Mouse (Mus musculus) heart, embryonic 11.5 days (tissue): ENCODE data around the gene Stag1. TPM values are rescaled to one million over a fixed set of nuclear protein-coding genes. Genes with fewer than 3 reads are reported as not detected.

Experiments
- ATAC-seq: fragments of 200-750 bp; cut with Nextera tagmentation; replicated peaks from 2 replicates; pipeline ENCODE4 v1.8.0; 2017; ENCODE audit warnings: moderate library complexity; ENCODE audit not compliant: insufficient number of reproducible peaks, low FRiP score, low TSS enrichment
- H3K27ac ChIP-seq: fragments of 300-500 bp; sonication (generic); 2 replicates; pipeline ENCODE4 v1.5.1; 2014; ENCODE audit warnings: mild to moderate bottlenecking, low read depth, low read length
- H3K27me3 ChIP-seq: fragments of 300-500 bp; sonication (generic); 2 replicates; pipeline ENCODE4 v1.6.1; 2014; ENCODE audit warnings: mild to moderate bottlenecking, low read length, mixed read lengths; ENCODE audit not compliant: control insufficient read depth, insufficient read depth
- H3K36me3 ChIP-seq: fragments of 300-500 bp; sonication (generic); 2 replicates; pipeline ENCODE4 v1.6.1; 2014; ENCODE audit warnings: mild to moderate bottlenecking, low read length, moderate library complexity, mixed read lengths; ENCODE audit not compliant: control insufficient read depth, insufficient read depth
- H3K4me1 ChIP-seq: fragments of 300-500 bp; sonication (generic); 2 replicates; pipeline ENCODE4 v1.6.1; 2014; ENCODE audit warnings: low read length; ENCODE audit not compliant: control insufficient read depth, insufficient read depth
- H3K4me2 ChIP-seq: fragments of 300-500 bp; sonication (generic); 2 replicates; pipeline ENCODE4 v1.6.1; 2014; ENCODE audit warnings: mild to moderate bottlenecking, moderate library complexity
- H3K4me3 ChIP-seq: fragments of 300-500 bp; sonication (generic); 2 replicates; pipeline ENCODE4 v1.5.1; 2014; ENCODE audit warnings: low read depth, low read length
- H3K9ac ChIP-seq: fragments of 300-500 bp; sonication (generic); 2 replicates; pipeline ENCODE4 v1.6.1; 2014; ENCODE audit warnings: mild to moderate bottlenecking, low read depth, low read length, moderate library complexity
- H3K9me3 ChIP-seq: fragments of 300-500 bp; sonication (generic); replicated peaks from 2 replicates; pipeline ENCODE4 v1.6.1; 2016; ENCODE audit warnings: low read length; ENCODE audit not compliant: control insufficient read depth
- WGBS: fragments of 180-500 bp; shearing (Covaris S2); extraction: QIAGEN DNeasy Blood & Tissue Kit; methylation state at CpG from one replicate; pipeline ENCODE4 v1.1.7; 2014; ENCODE audit not compliant: insufficient replicate concordance; 5-methylcytosine and 5-hydroxymethylcytosine counted together
- polyA plus RNA-seq: library from polyadenylated mRNA; unstranded; fragments of >200 nt; fragmentation: Nextera tagmentation; extraction: Ambion mirVana; gene quantifications from 2 replicates; pipeline ENCODE4 v1.2.1, GENCODE M21; 2014

Gene Stag1
- polyA plus RNA-seq, 1 experiment from 2014 or later, result 35.6 TPM

DNA sequence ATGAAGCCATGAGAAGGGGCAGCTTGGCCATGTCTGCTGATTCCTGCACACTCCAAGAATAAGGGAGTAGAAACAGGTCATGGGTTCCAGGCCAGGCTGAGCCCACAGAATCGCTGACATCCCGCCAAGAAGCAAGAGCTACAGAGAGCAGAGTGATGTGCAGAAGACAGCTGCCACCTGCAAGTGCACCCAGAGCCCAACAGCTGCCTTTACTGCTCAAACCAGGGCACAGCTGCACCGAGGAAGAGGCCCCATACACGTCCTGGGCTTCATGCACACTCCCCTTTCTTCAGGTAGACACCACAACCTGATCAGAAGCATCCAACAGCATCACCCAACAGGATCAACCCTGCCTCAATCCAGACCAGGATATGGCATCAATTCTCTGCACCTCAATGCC is 396.3 kb downstream of the Stag1 start:
- no peaks in the 10 kb centered on the region for H3K9me3 ChIP-seq
- no peaks in the 10 kb centered on the region for H3K27me3 ChIP-seq
- no peak overlapping the region for H3K4me3 ChIP-seq
- no peak overlapping the region for H3K4me2 ChIP-seq
- H3K36me3 ChIP-seq, result peaks cover 12% of the 10 kb centered on the region
- no peak for ATAC-seq
- no peaks in the 10 kb centered on the region for H3K4me1 ChIP-seq
- no peak overlapping the region for H3K9ac ChIP-seq
- H3K27ac ChIP-seq, result no peak overlapping the region
- WGBS, result 67% methylated on average over 4 of the region's 4 CpGs

DNA sequence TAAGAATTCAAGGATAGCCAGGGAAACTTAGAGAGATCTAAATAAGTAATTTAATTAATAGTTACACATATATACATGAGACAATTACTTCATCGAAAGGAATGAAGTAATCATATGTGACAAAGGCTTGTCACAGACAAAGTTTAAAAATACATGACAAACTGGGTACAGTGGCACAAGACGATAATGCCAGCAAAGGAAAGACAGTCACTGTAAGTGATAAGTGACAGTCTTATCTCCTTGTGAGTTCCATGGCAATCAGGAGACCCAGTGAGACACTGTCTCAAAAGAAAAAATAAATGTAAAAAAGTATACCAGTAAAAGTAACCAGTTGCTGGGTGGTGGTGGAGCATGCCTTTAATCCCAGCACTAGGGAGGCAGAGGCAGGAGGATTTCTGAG is 399.5 kb downstream of the Stag1 start:
- Histone ChIP-seq H3K4me1 (no peaks in the 10 kb centered on the region), H3K9ac (no peak overlapping the region), H3K4me2 (no peak overlapping the region), H3K27me3 (no peaks in the 10 kb centered on the region), H3K9me3 (peaks cover 2% of the 10 kb centered on the region; the same call in 1 of the 2 replicates), H3K4me3 (no peak overlapping the region), H3K36me3 (peaks cover 16% of the 10 kb centered on the region), H3K27ac (no peak overlapping the region)
- WGBS, result 61% methylated on average over 2 of the region's 2 CpGs
- ATAC-seq, result no peak

DNA sequence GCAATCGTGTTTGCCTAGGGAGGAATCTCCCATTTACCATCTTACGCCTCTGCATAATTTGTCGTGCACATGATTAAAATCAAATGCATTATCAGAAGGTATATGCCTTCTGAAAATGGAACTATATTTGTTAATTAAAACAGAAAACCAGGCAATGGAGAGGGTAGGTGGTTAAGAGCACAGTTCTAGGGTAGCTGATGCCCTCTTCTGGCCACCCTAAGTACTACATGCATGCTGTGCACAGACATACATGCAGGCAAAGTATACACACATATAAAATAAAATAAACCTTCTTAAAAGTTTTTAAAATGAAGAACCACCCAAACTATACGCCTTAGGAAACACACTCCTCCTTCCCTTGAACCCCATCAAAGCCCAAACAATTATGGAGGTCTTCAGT is 404.5 kb downstream of the Stag1 start:
- Histone ChIP-seq H3K4me1 (no peaks in the 10 kb centered on the region), H3K4me2 (no peak overlapping the region), H3K9ac (no peak overlapping the region), H3K27me3 (no peaks in the 10 kb centered on the region), H3K9me3 (peaks cover 7% of the 10 kb centered on the region), H3K27ac (no peak overlapping the region), H3K36me3 (peaks cover 9% of the 10 kb centered on the region; the same call in 1 of the 2 replicates), H3K4me3 (no peak overlapping the region)
- ATAC-seq, result no peak
- 89% methylated on average over 4 of the region's 4 CpGs for WGBS

DNA sequence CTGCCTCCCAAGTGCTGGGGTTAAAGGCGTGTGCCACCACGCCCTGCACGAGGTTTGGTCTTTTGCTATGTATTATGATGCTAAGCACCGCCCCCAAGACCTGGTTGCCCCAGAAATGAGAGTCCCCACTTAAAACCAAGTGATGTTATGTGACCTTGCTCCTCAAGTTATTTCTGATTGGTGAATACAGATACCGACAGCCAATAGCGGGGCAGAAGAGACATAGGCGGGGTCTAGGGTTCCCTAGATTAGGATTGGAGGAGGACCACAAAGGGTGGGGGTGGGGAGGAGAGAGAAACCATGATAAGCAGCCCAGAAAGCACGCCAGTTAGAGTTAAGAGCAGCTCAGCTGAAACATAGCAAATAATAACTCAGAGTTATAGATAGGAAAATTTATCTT is 405.2 kb downstream of the Stag1 start:
- Histone ChIP-seq H3K27me3 (no peaks in the 10 kb centered on the region), H3K4me1 (no peaks in the 10 kb centered on the region)
- WGBS, result 89% methylated on average over 8 of the region's 8 CpGs

DNA sequence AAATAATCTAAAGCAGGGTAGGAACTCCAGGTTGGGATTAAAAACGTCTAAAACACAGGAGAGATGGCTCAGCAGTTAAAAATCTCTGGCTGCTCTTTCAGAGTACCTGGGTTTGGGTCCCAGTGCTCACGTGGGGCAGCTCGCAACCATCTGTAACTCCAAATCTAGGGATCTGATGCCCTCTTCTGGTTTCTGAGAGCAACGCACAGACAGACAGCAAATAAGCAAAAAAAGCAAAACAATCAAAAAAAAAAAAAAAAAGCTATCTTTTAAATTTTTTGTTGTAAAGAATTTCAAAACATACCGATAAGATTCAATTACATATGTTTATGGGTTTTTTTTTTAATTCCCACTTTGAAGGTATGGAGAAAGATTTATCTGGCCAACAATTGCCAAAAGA is 405.7 kb downstream of the Stag1 start:
- Histone ChIP-seq H3K9me3 (peaks cover 7% of the 10 kb centered on the region), H3K27me3 (no peaks in the 10 kb centered on the region), H3K27ac (no peak overlapping the region), H3K4me2 (no peak overlapping the region), H3K9ac (no peak overlapping the region), H3K4me3 (no peak overlapping the region), H3K4me1 (no peaks in the 10 kb centered on the region), H3K36me3 (peaks cover 6% of the 10 kb centered on the region; the same call in 1 of the 2 replicates)
- ATAC-seq, result no peak
- 83% methylated on average over 5 of the region's 5 CpGs for WGBS

More for the DNA sequence above, 405.2 kb downstream of the Stag1 start:
- Histone ChIP-seq H3K9me3 (peaks cover 7% of the 10 kb centered on the region), H3K4me3 (no peak overlapping the region), H3K4me2 (no peak overlapping the region), H3K36me3 (peaks cover 9% of the 10 kb centered on the region; the same call in 1 of the 2 replicates), H3K27ac (no peak overlapping the region), H3K9ac (no peak overlapping the region)
- no peak for ATAC-seq

DNA sequence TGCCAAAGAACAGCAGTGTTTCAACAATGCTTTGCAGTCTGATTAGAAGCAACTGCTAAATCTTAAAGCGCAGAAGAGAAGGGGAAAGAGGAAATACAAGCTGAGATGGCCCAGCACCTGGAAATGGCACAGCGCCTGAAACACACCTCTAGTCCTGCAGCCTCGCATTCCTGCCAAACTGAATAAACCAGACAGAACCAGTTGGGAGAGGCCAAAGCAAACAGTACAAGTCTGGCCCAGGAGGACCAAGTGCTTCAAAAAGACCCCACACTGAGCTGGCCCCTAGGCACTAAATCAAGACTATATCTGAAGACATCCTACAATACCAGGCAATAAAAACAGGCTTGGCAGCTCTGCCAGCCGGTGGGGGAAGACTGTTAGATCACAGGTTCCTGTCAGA is 408.3 kb downstream of the Stag1 start:
- no peak overlapping the region for H3K27ac ChIP-seq
- H3K9ac ChIP-seq, result no peak overlapping the region
- no peak overlapping the region for H3K4me2 ChIP-seq
- no peak for ATAC-seq
- no peaks in the 10 kb centered on the region for H3K36me3 ChIP-seq
- no peak overlapping the region for H3K4me3 ChIP-seq
- H3K27me3 ChIP-seq, result no peaks in the 10 kb centered on the region
- H3K9me3 ChIP-seq, result peaks cover 7% of the 10 kb centered on the region; the same call in 1 of the 2 replicates
- 80% methylated on average over 4 of the region's 4 CpGs for WGBS
- no peaks in the 10 kb centered on the region for H3K4me1 ChIP-seq

Other genes with a start within 250 kb of the Stag1 start
- 0.39 and 0.89 TPM in 2 replicates for gene Il20rb, start 111.0 kb upstream of the Stag1 start, polyA plus RNA-seq
- gene Nck1, start 51.7 kb upstream of the Stag1 start, polyA plus RNA-seq, result 62.7 and 65.7 TPM in 2 replicates
- gene Slc35g2, start 26.7 kb upstream of the Stag1 start, polyA plus RNA-seq, result 10.1 and 11.5 TPM in 2 replicates